Mouse (Mus musculus) hindbrain, embryonic 10.5 days (tissue): Measurements from ENCODE around the gene Sumo3. TPM values are rescaled to one million over a fixed set of nuclear protein-coding genes. Genes with fewer than 3 reads are reported as not detected.
A peak's percentile ranks its signal among the peaks of the same experiment; 100 is the strongest.

Experiments used
- DNase-seq: peaks from one replicate; pipeline ENCODE4 v3.0.0-alpha.2; 2017; ENCODE audit warnings: low spot score
- H3K27ac ChIP-seq: fragments of 300-500 bp; sonication (generic); 2 replicates; pipeline ENCODE4 v1.5.1; 2016; ENCODE audit warnings: mild to moderate bottlenecking, moderate library complexity
- H3K27me3 ChIP-seq: fragments of 300-500 bp; sonication (generic); 2 replicates; pipeline ENCODE4 v1.6.1; 2016; ENCODE audit warnings: mild to moderate bottlenecking; ENCODE audit not compliant: poor library complexity, insufficient read depth, severe bottlenecking
- H3K36me3 ChIP-seq: fragments of 300-500 bp; sonication (generic); 2 replicates; pipeline ENCODE4 v1.6.1; 2016; ENCODE audit warnings: mild to moderate bottlenecking, moderate library complexity
- H3K4me1 ChIP-seq: fragments of 300-500 bp; sonication (generic); replicated peaks from 2 replicates; pipeline ENCODE4 v1.6.1; 2016; ENCODE audit warnings: mild to moderate bottlenecking
- H3K4me3 ChIP-seq: fragments of 300-500 bp; sonication (generic); 2 replicates; pipeline ENCODE4 v1.5.1; 2016; ENCODE audit warnings: mild to moderate bottlenecking, moderate library complexity
- H3K9me3 ChIP-seq: fragments of 300-500 bp; sonication (generic); 2 replicates; pipeline ENCODE4 v1.6.1; 2016; ENCODE audit warnings: mild to moderate bottlenecking, moderate library complexity
- WGBS: fragments of 180-500 bp; shearing (Covaris S2); methylation state at CpG from one replicate; pipeline ENCODE4 v1.1.7; 2016; 5-methylcytosine and 5-hydroxymethylcytosine counted together
- polyA plus RNA-seq: library from polyadenylated mRNA; unstranded; fragments of >200 nt; fragmentation: Nextera tagmentation; extraction: Ambion mirVana; gene quantifications from 2 replicates; pipeline ENCODE4 v1.2.1, GENCODE M21; 2016

The Sumo3 gene
- 336 and 389 TPM in 2 replicates for polyA plus RNA-seq

GRCm38 (mm10) chr10:77605908-77606826 lies at the start of gene Sumo3, which contains the start of gene Gm49325:
Sumo3 (plus strand) TSS chr10:77606097.
Gm49325 (plus strand) TSS chr10:77606197.
- Histone ChIP-seq H3K27ac (peak within 1 kb of the TSS; percentile 99), H3K27me3 (no peaks in the 10 kb centered on the region), H3K36me3 (peaks cover 37% of the 10 kb centered on the region), H3K4me1 (peaks cover 26% of the 10 kb centered on the region), H3K9me3 (peaks cover 5% of the 10 kb centered on the region; the same call in 1 of the 2 replicates), H3K4me3 (peak within 1 kb of the TSS; percentile 88)
- DNase-seq: peak; percentile 93
- WGBS: 1% methylated on average over 118 of the region's 119 CpGs

GRCm38 (mm10) chr10:77556631-77557030 lies 49.3 kb upstream of the Sumo3 start:
- H3K36me3 ChIP-seq: no peaks in the 10 kb centered on the region
- 91% methylated on average over 7 of the region's 7 CpGs for WGBS
- no peak overlapping the region for H3K27ac ChIP-seq
- H3K9me3 ChIP-seq: no peaks in the 10 kb centered on the region
- no peaks in the 10 kb centered on the region for H3K4me1 ChIP-seq
- no peak overlapping the region for H3K4me3 ChIP-seq
- DNase-seq: no peak
- no peaks in the 10 kb centered on the region for H3K27me3 ChIP-seq

GRCm38 (mm10) chr10:77557641-77558040 lies 48.3 kb upstream of the Sumo3 start:
- Histone ChIP-seq H3K27me3 (no peaks in the 10 kb centered on the region), H3K4me1 (no peaks in the 10 kb centered on the region), H3K9me3 (no peaks in the 10 kb centered on the region), H3K36me3 (no peaks in the 10 kb centered on the region), H3K27ac (no peak overlapping the region), H3K4me3 (no peak overlapping the region)
- 88% methylated on average over 4 of the region's 4 CpGs for WGBS
- DNase-seq: no peak

DNA sequence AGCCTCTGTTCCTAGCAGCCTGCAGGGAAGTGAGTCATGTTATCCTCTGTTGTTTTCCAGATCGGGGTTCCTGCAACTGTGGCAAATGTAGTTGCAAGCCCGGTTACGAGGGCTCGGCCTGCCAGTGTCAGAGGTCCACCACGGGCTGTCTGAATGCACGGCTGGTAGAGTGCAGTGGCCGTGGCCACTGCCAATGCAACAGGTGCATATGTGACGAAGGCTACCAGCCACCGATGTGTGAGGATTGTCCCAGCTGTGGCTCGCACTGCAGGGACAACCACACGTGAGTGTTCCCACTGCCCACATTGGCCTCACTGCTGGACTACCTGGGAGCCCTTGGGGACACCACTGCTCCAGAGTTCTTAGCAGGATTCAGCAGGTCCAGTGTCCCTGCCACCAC lies 45.8 kb upstream of the Sumo3 start:
- Histone ChIP-seq H3K27ac (no peak overlapping the region), H3K9me3 (no peaks in the 10 kb centered on the region), H3K4me1 (no peaks in the 10 kb centered on the region), H3K4me3 (no peak overlapping the region), H3K36me3 (no peaks in the 10 kb centered on the region), H3K27me3 (no peaks in the 10 kb centered on the region)
- WGBS: 86% methylated on average over 11 of the region's 11 CpGs
- DNase-seq: no peak

DNA sequence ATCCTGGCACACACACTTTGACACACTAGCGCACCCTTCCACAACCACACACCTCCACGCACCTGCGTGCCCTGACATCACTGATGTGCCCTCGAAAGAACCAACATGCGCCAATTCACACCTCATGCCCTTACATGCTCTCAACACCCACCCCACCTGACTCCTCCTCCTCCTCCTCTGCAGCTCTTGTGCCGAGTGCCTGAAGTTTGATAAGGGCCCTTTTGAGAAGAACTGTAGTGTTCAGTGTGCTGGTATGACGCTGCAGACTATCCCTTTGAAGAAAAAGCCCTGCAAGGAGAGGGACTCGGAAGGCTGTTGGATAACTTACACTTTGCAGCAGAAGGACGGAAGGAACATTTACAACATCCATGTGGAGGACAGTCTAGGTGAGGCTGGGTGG lies 45.1 kb upstream of the Sumo3 start:
- no peaks in the 10 kb centered on the region for H3K27me3 ChIP-seq
- no peak overlapping the region for H3K27ac ChIP-seq
- 89% methylated on average over 9 of the region's 9 CpGs for WGBS
- no peak for DNase-seq
- no peaks in the 10 kb centered on the region for H3K36me3 ChIP-seq
- no peak overlapping the region for H3K4me3 ChIP-seq
- no peaks in the 10 kb centered on the region for H3K9me3 ChIP-seq
- H3K4me1 ChIP-seq: no peaks in the 10 kb centered on the region

- 71% methylated on average over 2 of the region's 2 CpGs for WGBS
- no peak overlapping the region for H3K4me3 ChIP-seq
Measured at GRCm38 (mm10) chr10:77561508-77561907, 44.4 kb upstream of the Sumo3 start.

GRCm38 (mm10) chr10:77565005-77565404 lies 40.9 kb upstream of the Sumo3 start:
- Histone ChIP-seq H3K36me3 (no peaks in the 10 kb centered on the region), H3K4me3 (no peak overlapping the region), H3K4me1 (peaks cover 13% of the 10 kb centered on the region), H3K9me3 (no peaks in the 10 kb centered on the region), H3K27ac (no peak overlapping the region), H3K27me3 (no peaks in the 10 kb centered on the region; the same call in 1 of the 2 replicates)
- DNase-seq: no peak
- WGBS: 88% methylated on average over 8 of the region's 8 CpGs

More at GRCm38 (mm10) chr10:77561508-77561907, 44.4 kb upstream of the Sumo3 start:
- no peak for DNase-seq
- Histone ChIP-seq H3K4me1 (no peaks in the 10 kb centered on the region), H3K27ac (no peak overlapping the region), H3K9me3 (no peaks in the 10 kb centered on the region), H3K27me3 (no peaks in the 10 kb centered on the region), H3K36me3 (no peaks in the 10 kb centered on the region)

DNA sequence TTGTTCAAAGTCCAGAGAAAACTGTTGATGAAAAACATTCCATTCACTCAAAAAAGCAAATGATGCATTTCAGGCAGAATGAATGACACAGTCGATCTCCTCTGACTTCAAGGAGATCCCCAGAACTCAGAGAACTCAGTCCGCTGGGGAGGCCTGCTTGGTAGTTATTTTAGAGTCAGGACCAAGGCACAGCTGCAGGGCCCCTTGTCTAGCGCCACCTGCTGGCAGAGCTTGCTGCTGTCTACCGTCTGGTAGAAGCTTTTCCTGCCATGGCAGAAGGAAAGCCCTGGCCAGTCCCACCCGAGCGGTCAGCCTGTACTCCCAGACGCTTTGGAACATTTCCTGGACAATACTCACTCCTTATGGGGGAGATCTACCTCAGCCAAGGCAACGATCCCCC lies 39.2 kb upstream of the Sumo3 start:
- peak; percentile 75 for DNase-seq
- H3K27ac ChIP-seq: no peak overlapping the region
- H3K27me3 ChIP-seq: no peaks in the 10 kb centered on the region; the same call in 1 of the 2 replicates
- 34% methylated on average over 8 of the region's 8 CpGs for WGBS
- no peaks in the 10 kb centered on the region for H3K36me3 ChIP-seq
- H3K4me1 ChIP-seq: peaks cover 14% of the 10 kb centered on the region
- no peaks in the 10 kb centered on the region for H3K9me3 ChIP-seq
- no peak overlapping the region for H3K4me3 ChIP-seq

GRCm38 (mm10) chr10:77569481-77569880 lies 36.4 kb upstream of the Sumo3 start:
- H3K9me3 ChIP-seq: no peaks in the 10 kb centered on the region
- no peak overlapping the region for H3K4me3 ChIP-seq
- peak overlapping the region; percentile 45; the same call in 1 of the 2 replicates for H3K27ac ChIP-seq
- H3K36me3 ChIP-seq: no peaks in the 10 kb centered on the region
- H3K27me3 ChIP-seq: no peaks in the 10 kb centered on the region; the same call in 1 of the 2 replicates
- no peak for DNase-seq
- H3K4me1 ChIP-seq: peaks cover 14% of the 10 kb centered on the region
- 39% methylated on average over 7 of the region's 7 CpGs for WGBS

GRCm38 (mm10) chr10:77569973-77570658 lies 35.8 kb upstream of the Sumo3 start:
- no peak overlapping the region for H3K4me3 ChIP-seq
- no peaks in the 10 kb centered on the region; the same call in 1 of the 2 replicates for H3K27me3 ChIP-seq
- H3K27ac ChIP-seq: no peak overlapping the region
- H3K9me3 ChIP-seq: no peaks in the 10 kb centered on the region
- H3K4me1 ChIP-seq: peaks cover 14% of the 10 kb centered on the region
- no peak for DNase-seq
- WGBS: 56% methylated on average over 6 of the region's 6 CpGs
- H3K36me3 ChIP-seq: no peaks in the 10 kb centered on the region

DNA sequence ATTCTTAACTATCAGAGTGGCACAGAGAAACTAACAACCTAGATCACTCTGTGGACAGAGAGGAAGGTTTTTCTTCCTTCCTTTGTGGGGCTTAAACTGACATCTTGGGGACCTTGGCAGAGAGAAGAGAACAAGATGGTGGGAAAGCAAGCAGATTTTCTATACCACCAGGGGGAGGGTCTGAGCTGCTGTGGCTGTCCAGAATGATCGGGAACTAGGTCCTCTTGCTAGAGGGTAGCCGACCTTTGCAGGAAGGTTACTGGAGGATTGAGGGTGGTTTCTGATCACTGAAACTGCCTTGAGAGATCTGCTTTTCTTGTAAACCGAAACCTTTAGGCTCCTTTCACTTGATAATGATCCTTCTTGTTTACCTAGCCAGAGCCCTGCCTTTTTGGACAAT lies 33.7 kb upstream of the Sumo3 start:
- DNase-seq: no peak
- H3K27me3 ChIP-seq: no peaks in the 10 kb centered on the region; the same call in 1 of the 2 replicates
- H3K27ac ChIP-seq: no peak overlapping the region
- H3K9me3 ChIP-seq: no peaks in the 10 kb centered on the region
- 35% methylated on average over 3 of the region's 3 CpGs for WGBS
- H3K4me1 ChIP-seq: peaks cover 14% of the 10 kb centered on the region
- no peak overlapping the region for H3K4me3 ChIP-seq
- H3K36me3 ChIP-seq: no peaks in the 10 kb centered on the region

GRCm38 (mm10) chr10:77573162-77573561 lies 32.7 kb upstream of the Sumo3 start:
- Histone ChIP-seq H3K9me3 (no peaks in the 10 kb centered on the region), H3K36me3 (no peaks in the 10 kb centered on the region), H3K4me3 (no peak overlapping the region), H3K4me1 (peaks cover 14% of the 10 kb centered on the region), H3K27ac (no peak overlapping the region), H3K27me3 (no peaks in the 10 kb centered on the region; the same call in 1 of the 2 replicates)
- 81% methylated on average over 1 of the region's 1 CpGs for WGBS
- no peak for DNase-seq
